8 mouse cellular contexts compared by ENCODE assay signal in the genomic region with DNA sequence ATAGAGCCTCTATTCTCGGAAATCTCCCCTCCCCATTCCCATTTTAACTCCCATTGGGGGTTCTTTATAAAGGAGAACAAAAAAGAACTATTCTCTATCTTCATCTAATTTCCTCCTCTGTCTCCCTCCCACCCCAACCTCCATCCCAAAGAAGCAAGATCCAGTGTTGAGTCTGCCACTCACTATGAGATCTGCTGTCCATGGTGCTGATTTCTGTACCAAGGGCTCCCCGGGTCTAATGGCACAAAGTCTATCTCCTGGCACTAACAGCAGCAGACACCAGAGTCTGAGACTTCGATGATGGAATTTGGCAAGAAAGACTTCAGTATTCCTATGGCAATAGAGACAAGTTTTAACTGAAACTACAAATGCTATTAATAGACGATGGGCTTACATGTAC.
DNase-seq lines count a peak whose midpoint lies in the region; ATAC-seq lines count a peak whose summit lies in the region.

No protein-coding gene starts in this region.

- no peaks in the 10 kb centered on the region for H3K36me3 ChIP-seq in forebrain, embryonic 10.5 days (replicated peaks)
- no peaks in the 10 kb centered on the region for H3K36me3 ChIP-seq in forebrain, embryonic 12.5 days (replicated peaks)
- H3K36me3 ChIP-seq in midbrain, embryonic 11.5 days (ENCODE audit: control insufficient read depth, insufficient read depth, low read length): no peaks in the 10 kb centered on the region
- no peaks in the 10 kb centered on the region for H3K36me3 ChIP-seq in midbrain, embryonic 15.5 days (replicated peaks)
- no peaks in the 10 kb centered on the region for H3K36me3 ChIP-seq in limb, embryonic 13.5 days

- H3K4me3 ChIP-seq in forebrain, embryonic 10.5 days: no peak overlapping the region
- H3K4me3 ChIP-seq in forebrain, embryonic 12.5 days (replicated peaks): no peak overlapping the region
- no peak overlapping the region for H3K4me3 ChIP-seq in midbrain, embryonic 11.5 days (ENCODE audit: low read depth, low read length)
- H3K4me3 ChIP-seq in midbrain, embryonic 15.5 days: no peak overlapping the region
- H3K4me3 ChIP-seq in limb, embryonic 13.5 days: no peak overlapping the region

- peak; percentile 30 for DNase-seq in forebrain, embryonic 10.5 days (ENCODE audit: extremely low spot score, low spot score)
- peak; percentile 89 for DNase-seq in midbrain, embryonic 11.5 days (ENCODE audit: low spot score, missing footprints)
- peak; percentile 58 for DNase-seq in embryo, embryonic 9.5 days (ENCODE audit: extremely low spot score)
- no peak for DNase-seq in cerebellum, adult 11 months
- DNase-seq in thymus, postnatal 25 days: no peak

- no peak overlapping the region for H3K27ac ChIP-seq in forebrain, embryonic 10.5 days
- H3K27ac ChIP-seq in forebrain, embryonic 12.5 days: no peak overlapping the region
- no peak overlapping the region for H3K27ac ChIP-seq in midbrain, embryonic 11.5 days (ENCODE audit: low read depth, low read length)
- H3K27ac ChIP-seq in midbrain, embryonic 15.5 days: no peak overlapping the region
- no peak overlapping the region for H3K27ac ChIP-seq in limb, embryonic 13.5 days

- H3K9me3 ChIP-seq in forebrain, embryonic 10.5 days: no peaks in the 10 kb centered on the region
- no peaks in the 10 kb centered on the region for H3K9me3 ChIP-seq in forebrain, embryonic 12.5 days
- H3K9me3 ChIP-seq in midbrain, embryonic 11.5 days (ENCODE audit: control insufficient read depth, low read length): no peaks in the 10 kb centered on the region
- no peaks in the 10 kb centered on the region for H3K9me3 ChIP-seq in midbrain, embryonic 15.5 days
- H3K9me3 ChIP-seq in limb, embryonic 13.5 days: no peaks in the 10 kb centered on the region

- H3K4me1 ChIP-seq in forebrain, embryonic 10.5 days: no peaks in the 10 kb centered on the region
- H3K4me1 ChIP-seq in forebrain, embryonic 12.5 days: no peaks in the 10 kb centered on the region
- no peaks in the 10 kb centered on the region for H3K4me1 ChIP-seq in midbrain, embryonic 11.5 days (ENCODE audit: control insufficient read depth, insufficient read depth, low read length)
- H3K4me1 ChIP-seq in midbrain, embryonic 15.5 days: no peaks in the 10 kb centered on the region
- no peaks in the 10 kb centered on the region for H3K4me1 ChIP-seq in limb, embryonic 13.5 days

- no peak overlapping the region for H3K4me2 ChIP-seq in forebrain, embryonic 12.5 days
- H3K4me2 ChIP-seq in midbrain, embryonic 11.5 days: no peak overlapping the region
- H3K4me2 ChIP-seq in midbrain, embryonic 15.5 days: no peak overlapping the region
- no peak overlapping the region for H3K4me2 ChIP-seq in limb, embryonic 13.5 days (replicated peaks)

- no peaks in the 10 kb centered on the region for H3K27me3 ChIP-seq in forebrain, embryonic 10.5 days (ENCODE audit: poor library complexity, severe bottlenecking)
- no peaks in the 10 kb centered on the region for H3K27me3 ChIP-seq in forebrain, embryonic 12.5 days
- no peaks in the 10 kb centered on the region for H3K27me3 ChIP-seq in midbrain, embryonic 11.5 days (ENCODE audit: control insufficient read depth, insufficient read depth, low read length)
- H3K27me3 ChIP-seq in midbrain, embryonic 15.5 days (replicated peaks): no peaks in the 10 kb centered on the region
- no peaks in the 10 kb centered on the region for H3K27me3 ChIP-seq in limb, embryonic 13.5 days

- no peak overlapping the region for H3K9ac ChIP-seq in forebrain, embryonic 12.5 days
- no peak overlapping the region for H3K9ac ChIP-seq in midbrain, embryonic 11.5 days (ENCODE audit: low read length)
- H3K9ac ChIP-seq in midbrain, embryonic 15.5 days: no peak overlapping the region
- no peak overlapping the region for H3K9ac ChIP-seq in limb, embryonic 13.5 days

- ATAC-seq in forebrain, embryonic 12.5 days (ENCODE audit: low FRiP score): no peak
- ATAC-seq in midbrain, embryonic 11.5 days (ENCODE audit: low FRiP score): no peak
- no peak for ATAC-seq in midbrain, embryonic 15.5 days (replicated peaks)
- ATAC-seq in limb, embryonic 13.5 days (ENCODE audit: low FRiP score, low read depth): peak; percentile 61; the same call in 1 of the 2 replicates

- WGBS in forebrain, embryonic 10.5 days: 65% methylated on average over 4 of the region's 4 CpGs
- WGBS in forebrain, embryonic 12.5 days: 61% methylated on average over 4 of the region's 4 CpGs
- 62% methylated on average over 4 of the region's 4 CpGs for WGBS in midbrain, embryonic 11.5 days
- 61% methylated on average over 4 of the region's 4 CpGs for WGBS in midbrain, embryonic 15.5 days
- WGBS in limb, embryonic 13.5 days: 60% methylated on average over 4 of the region's 4 CpGs

Comparison
In these comparisons a context has a peak if more than half of its experiments do, and no peak if none do; other contexts are left out.
1. DNase-seq: peak in forebrain, embryonic 10.5 days (single experiment), midbrain, embryonic 11.5 days (single experiment) and embryo, embryonic 9.5 days (single experiment); none in cerebellum, adult 11 months (single experiment) and thymus, postnatal 25 days (single experiment).